Mouse (Mus musculus) urinary bladder, postnatal 10 days (tissue): ENCODE measurements around the gene Phf11d.
"Not testable (repeated sequence)": the region's sequence is repeated elsewhere in the genome, so short reads cannot be mapped to it uniquely, and the experiment has no call there.

ENCODE experiments used
- DNase-seq: peaks from one replicate; pipeline ENCODE4 v3.0.0; 2022; ENCODE audit warnings: low spot score

Phf11d gene

DNA sequence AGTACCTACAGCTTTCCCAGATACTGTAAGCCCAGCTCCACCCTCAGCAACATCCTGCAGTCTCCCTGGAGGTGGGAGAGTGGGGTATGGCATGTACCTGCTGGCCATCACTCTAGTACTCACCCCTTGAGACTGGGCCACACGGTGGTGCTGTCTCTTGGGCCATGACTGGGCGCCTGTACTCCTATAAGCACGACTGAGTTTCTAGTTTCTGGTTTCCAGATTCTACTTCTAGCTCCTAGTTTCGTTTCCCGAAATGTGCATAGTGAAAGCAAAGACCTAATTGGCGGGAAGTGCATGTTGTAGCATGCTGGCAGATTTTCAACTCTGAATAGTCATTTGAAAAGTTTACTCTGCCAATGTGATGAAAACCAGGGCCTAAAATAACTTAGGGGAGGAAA, at the start of gene Phf11d:
Gene Phf11d (minus strand): TSS at position 227 of the 401 bp plus-strand sequence.
- no peak for DNase-seq

DNA sequence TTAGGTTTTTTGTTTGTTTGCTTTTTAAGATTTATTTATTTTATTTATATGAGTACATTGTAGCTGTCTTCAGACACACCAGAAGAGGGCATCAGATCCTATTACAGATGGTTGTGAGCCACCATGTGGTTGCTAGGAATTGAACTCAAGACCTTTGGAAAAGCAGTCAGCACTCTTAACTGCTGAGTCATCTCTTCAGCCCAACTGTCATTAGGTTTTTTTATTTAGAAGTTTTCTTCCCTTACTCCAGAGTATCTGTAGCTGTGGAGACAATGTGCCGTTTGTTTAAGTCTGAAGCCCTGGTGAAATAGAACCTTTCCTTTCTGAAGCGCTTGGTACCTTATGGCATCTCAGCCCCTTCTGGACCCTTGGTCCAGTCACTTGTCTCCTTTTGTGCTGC, 49.7 kb upstream of the Phf11d start:
- DNase-seq, result not testable (repeated sequence)

DNA sequence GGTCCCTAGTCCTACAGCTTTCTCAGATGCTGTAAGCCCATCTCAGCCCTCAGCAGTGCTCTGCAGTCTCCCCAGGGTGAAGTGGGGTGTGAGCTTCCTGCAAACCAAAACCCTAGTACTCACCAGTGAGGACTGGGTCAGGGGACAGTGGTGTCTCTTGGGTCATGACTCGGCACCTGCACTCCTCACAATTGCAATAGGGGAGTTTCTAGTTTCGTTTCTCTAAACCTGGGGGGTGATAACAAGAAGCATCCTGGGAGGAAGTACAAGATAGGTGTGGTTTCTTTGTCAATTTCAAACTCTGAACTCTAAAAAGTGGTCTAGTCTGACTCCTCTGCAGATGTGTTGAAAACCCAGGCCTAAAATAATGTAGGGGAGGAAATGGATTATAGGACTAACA, 31.7 kb upstream of the Phf11d start:
- no peak for DNase-seq

DNA sequence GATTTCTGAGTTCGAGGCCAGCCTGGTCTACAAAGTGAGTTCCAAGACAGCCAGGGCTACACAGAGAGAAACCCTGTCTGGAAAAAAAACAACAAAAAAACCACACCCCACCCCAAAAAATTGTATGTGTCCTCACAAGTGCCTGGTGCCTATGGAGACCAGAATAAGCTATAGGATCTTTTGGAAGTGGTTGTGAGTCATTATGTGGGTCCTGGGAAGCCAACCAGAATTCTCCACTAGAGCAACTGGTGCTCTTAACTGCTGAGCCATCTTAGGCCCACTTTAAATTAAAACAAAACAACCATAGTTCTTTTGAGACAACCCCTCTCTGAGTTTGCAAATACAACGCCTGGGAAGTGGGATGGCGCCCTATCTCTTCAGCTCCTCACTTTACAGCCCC, 30.0 kb upstream of the Phf11d start, which contains the start of gene Phf11c:
Gene Phf11c (minus strand): TSS at position 101 of the 400 bp plus-strand sequence.
- no peak for DNase-seq

DNA sequence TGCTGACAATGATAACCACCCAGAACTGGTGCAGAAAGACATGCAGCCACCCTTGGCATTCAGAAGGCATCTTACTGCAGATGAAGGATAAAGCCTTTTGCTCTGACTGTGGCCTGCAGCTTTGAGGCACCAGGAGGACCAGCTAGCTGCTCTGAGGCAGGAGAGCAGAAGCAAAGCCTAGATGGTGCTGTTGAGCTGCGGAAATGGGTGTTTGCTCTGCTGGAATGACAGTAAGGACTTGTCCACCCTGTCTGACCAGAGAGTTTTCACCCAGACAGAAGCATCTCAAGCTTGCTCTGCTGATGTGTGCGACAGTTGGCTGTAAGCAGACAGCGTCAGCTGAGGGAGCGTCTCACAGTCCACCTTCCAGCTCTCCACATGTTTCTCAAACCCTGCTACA, 24.9 kb upstream of the Phf11d start:
- not testable (repeated sequence) for DNase-seq

DNA sequence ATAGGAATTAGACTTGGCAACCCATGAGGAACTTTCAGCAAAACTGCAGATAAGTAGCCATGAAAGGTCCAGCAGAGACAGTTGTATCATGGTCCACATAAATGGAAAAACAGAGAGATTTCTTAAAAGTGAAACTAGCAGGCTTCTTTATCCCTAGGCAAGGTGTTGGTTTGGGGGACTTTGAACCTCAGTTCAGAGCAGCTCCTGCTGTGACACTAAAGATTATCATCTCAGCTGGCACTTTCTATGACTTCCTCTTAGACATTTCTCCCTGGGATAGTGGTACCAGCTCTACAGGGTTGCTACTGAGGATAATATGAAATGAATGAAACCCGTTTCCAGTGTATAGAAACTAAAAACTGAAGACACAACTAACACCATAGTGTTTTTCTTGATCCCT, 24.3 kb upstream of the Phf11d start:
- DNase-seq, result no peak

DNA sequence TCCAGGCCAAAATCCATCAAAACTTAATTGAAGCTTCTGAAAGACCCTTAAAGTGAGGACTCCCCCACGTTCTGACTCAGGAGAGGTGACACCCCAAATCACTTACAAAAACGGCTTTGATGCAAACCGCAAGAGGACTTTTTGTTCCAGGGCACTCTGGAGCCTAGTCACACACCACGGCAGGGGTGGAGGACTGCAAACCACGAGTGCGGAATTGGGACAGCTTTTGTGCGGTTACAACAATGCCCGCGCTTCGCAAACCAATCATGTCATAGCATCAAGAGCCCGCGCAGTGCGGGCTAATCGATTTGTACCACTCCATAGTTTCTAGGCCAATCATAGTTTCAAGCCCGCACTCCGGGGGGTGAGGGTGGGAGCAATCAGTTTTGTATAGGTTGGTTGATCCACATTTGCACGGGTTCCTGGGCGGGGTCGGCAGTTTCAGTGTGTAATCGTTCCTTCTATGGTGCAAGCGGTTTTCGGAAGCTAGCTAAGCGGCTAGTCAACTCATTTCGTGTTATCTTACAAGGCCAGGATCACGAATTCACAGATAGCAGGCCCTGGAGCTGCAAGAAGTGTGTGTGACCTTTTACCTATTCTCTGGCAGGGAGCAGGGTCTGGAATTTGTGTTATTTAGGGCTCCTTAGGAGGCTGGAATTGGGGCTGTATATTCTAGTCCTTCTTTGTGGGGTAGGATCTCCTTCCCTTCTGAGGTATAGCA, 5.2 kb upstream of the Phf11d start:
- no peak for DNase-seq

DNA sequence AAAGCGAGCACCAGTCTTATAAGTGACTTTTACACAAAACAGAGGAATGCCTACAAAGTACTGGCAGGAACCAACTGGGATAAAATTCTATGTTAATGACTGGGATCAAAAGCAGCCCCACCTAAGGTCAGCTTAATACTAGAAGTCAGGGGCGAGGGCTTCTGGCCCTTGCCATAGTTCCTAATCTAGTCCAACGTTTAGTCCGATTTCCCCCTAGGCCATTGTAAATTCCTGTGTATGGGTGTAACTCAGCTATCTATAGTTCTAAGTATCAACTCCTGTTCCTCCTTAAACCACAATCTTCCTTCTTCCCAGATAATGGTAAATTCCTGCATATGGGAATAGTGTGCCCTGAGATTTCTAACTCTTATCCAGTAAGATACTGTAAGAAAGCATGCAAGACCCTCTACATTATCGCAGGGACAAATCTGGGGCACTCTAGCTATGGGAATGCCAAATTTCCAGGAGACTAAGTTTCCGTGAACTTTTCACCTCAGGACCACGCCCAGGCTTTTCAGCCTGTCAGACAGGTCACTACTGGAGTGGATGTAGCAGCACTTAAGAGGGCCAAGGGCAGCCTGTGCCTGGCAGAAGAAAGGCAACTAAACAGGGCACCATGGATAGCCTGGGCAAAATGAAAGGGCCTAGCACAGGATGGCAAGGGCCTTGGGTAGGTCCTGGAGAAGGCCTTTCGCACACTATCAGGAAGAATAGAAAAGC, 1.3 kb upstream of the Phf11d start:
- DNase-seq, result no peak

DNA sequence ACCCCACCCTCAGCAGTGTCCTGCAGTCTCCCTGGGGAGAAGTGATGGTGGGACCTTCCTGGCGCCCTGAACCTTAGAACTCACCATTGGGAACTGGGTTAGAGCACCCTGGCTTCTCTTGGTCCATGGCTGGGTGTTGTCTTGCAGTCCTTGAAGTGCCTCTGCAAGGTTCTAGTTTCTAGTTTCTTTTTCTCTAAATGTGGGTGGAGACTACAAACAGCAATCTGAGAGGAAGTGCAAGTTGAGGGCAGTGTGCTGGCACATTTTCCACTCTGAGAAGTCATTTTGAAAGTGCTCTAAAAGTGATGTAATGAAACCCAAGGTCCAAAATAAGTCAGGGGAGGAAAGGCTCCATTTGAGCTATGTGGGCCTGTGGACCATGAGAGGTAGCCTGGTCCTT, 24.1 kb downstream of the Phf11d start, which contains the start of gene Phf11b:
Gene Phf11b (minus strand): TSS at position 163 of the 400 bp plus-strand sequence.
- not testable (repeated sequence) for DNase-seq

DNA sequence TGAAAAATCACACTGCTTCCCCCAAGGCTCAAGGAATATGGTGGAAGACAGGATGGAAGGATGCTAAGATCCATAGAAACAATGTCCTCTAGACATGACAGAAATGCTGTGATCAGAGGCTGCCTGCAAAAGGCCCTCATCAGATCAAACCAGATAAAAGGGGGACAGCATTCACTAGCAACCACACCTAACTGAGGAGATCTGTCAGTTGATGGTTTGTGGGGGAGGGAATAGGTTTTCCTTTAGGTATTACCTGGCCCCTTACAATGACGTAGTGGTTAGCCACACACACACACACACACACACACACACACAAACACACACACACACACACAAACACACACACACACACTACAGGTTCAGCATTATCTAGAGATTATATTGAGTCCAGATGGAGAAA, 25.7 kb downstream of the Phf11d start:
- DNase-seq, result no peak

DNA sequence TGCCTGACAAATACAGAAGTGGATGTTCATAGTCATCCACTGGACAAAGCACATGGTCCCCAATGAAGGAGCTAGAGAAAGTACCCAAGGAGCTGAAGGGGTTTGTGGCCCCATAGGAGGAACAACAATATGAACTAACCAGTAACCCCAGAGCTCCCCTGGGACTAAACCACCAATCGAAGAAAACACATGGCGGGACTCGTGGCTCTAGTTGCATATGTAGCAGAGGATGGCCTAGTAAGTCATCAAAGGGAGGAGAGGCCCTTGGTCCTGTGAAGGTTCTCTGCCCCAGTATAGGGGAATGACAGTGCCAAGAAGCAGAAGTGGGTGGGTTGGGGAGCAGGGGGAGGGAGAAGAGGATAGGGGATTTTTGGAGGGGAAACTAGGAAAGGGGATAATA, 29.2 kb downstream of the Phf11d start:
- DNase-seq, result not testable (repeated sequence)

DNA sequence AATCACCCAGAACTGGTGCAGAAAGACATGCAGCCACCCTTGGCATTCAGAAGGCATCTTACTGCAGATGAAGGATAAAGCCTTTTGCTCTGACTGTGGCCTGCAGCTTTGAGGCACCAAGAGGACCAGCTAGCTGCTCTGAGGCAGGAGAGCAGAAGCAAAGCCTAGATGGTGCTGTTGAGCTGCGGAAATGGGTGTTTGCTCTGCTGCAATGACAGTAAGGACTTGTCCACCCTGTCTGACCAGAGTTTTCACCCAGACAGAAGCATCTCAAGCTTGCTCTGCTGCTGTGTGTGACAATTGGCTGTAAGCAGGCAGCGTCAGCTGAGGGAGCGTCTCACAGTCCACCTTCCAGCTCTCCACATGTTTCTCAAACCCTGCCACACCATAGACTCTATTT, 34.8 kb downstream of the Phf11d start:
- not testable (repeated sequence) for DNase-seq

DNA sequence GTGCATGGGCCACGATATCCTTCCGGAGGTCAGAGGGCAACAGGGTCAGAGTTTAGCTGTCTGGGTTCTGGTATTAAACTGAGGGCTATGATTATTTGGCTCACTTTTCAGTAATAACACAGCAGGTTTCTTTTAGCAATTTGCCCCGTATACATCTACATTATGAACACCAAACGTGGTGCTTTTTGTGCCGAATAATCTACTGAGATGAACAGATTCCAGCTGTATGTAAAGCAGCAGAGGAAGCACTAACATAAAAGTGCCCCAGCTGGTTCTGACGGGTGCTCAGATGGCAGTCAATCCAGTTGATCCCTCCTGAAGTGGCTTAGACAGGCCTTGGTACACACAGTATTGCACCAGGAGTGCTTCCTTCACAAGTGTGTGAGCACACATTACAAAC, 45.3 kb downstream of the Phf11d start:
- DNase-seq, result not testable (repeated sequence)

DNA sequence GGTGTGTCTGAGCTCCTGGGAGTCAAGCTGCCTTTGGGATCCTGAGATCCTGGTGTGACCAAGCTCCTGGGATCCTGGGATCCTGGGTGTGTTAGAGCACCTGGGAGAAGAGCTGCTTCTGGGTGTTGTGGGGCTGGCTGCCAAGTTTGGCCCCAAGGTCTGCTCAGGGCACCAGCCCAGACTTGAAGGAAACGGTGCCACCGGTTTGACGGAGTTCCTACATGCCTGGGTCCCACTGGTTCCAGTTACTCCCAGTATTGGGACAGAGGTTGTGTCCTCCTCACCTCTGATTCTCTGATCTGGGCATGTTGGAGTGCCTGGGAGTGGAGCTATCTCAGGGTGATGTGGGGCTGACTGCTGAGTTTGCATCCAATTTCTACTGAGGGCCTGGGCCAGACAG, 46.2 kb downstream of the Phf11d start:
- not testable (repeated sequence) for DNase-seq
